Mouse (Mus musculus) liver, embryonic 14.5 days (tissue): ENCODE results near the gene Usp9x.

ENCODE experiments used
- CTCF ChIP-seq: IDR thresholded peaks from 2 replicates; pipeline ENCODE4 v1.5.1; 2016; ENCODE audit warnings: antibody characterized with exemption, low read depth, control low read depth
- EP300 ChIP-seq: IDR thresholded peaks from 2 replicates; pipeline ENCODE4 v1.6.1; 2016; ENCODE audit warnings: antibody characterized with exemption, low read depth

GRCm38 (mm10) chrX:13024539-13025202 is 46.6 kb upstream of the Usp9x start:
- no peak for TF ChIP-seq EP300
- no peak for TF ChIP-seq CTCF
